In genomic region chr4:134154354-134154753, GRCm38 (mm10) we compare ENCODE assay signal across 21 mouse cellular contexts. TPM values are rescaled to one million over a fixed set of nuclear protein-coding genes. Genes with fewer than 3 reads are reported as not detected.
DNase-seq lines count a peak whose midpoint lies in the region; ATAC-seq and TF ChIP-seq lines count a peak whose summit lies in the region.
"Had no signal": no experiment of that assay in that cellular context is flagged by ENCODE, and none has a peak within 500 bp of the region (broad histone marks: within the 10 kb centered on the region; RNA-seq: fewer than 3 reads in every experiment).

No protein-coding gene starts in this region.

- H3K9me3 ChIP-seq in heart, embryonic 11.5 days (replicated peaks; ENCODE audit: control insufficient read depth, low read length), result no peaks in the 10 kb centered on the region
- H3K9me3 ChIP-seq in heart, embryonic 15.5 days (replicated peaks), result no peaks in the 10 kb centered on the region
- H3K9me3 ChIP-seq: forebrain, embryonic 15.5 days; neural tube, embryonic 12.5 days had no signal

- H3K9ac ChIP-seq in heart, embryonic 11.5 days (ENCODE audit: low read depth, low read length), result no peak overlapping the region
- peak overlapping the region; percentile 68 for H3K9ac ChIP-seq in liver, adult 2 months (ENCODE audit: low read depth, low read length)
- no peak overlapping the region for H3K9ac ChIP-seq in heart, embryonic 15.5 days
- H3K9ac ChIP-seq: forebrain, embryonic 15.5 days; hindbrain, embryonic 14.5 days; neural tube, embryonic 12.5 days had no signal

- peak; percentile 91 for DNase-seq in heart, adult 11 months
- peak; percentile 98 for DNase-seq in liver, adult 2 months (ENCODE audit: extremely low read depth, low read depth, low spot score)
- DNase-seq in liver, result no peak
- no peak for DNase-seq in right cerebral cortex, postnatal 14 days
- no peak for DNase-seq in cerebellum, adult 9-11 months
- DNase-seq: cerebellum, adult 18-20 months; layer of hippocampus, postnatal 36 days; lung, adult 18-20 months; thymus, postnatal 36 days had no signal

- H3K4me1 ChIP-seq in heart, embryonic 11.5 days (ENCODE audit: control insufficient read depth, insufficient read depth, low read length), result peaks cover 8% of the 10 kb centered on the region; the same call in 1 of the 2 replicates
- peaks cover 25% of the 10 kb centered on the region for H3K4me1 ChIP-seq in liver, adult 2 months (ENCODE audit: control insufficient read depth, insufficient read depth, low read length)
- H3K4me1 ChIP-seq in heart, embryonic 15.5 days (replicated peaks), result peaks cover 22% of the 10 kb centered on the region
- H3K4me1 ChIP-seq: forebrain, embryonic 15.5 days; neural tube, embryonic 12.5 days had no signal

- no peak for ATAC-seq in heart, embryonic 11.5 days (replicated peaks; ENCODE audit: insufficient number of reproducible peaks, low FRiP score, low TSS enrichment)
- ATAC-seq in heart, embryonic 15.5 days (replicated peaks; ENCODE audit: insufficient number of reproducible peaks, insufficient read depth, low FRiP score, low read depth), result no peak
- ATAC-seq: forebrain, embryonic 15.5 days; midbrain, embryonic 16.5 days had no signal

- H3K27me3 ChIP-seq in heart, embryonic 11.5 days (ENCODE audit: control insufficient read depth, insufficient read depth, low read length), result no peaks in the 10 kb centered on the region
- H3K27me3 ChIP-seq in liver, adult 2 months (ENCODE audit: control insufficient read depth, insufficient read depth, low read length), result no peaks in the 10 kb centered on the region
- no peaks in the 10 kb centered on the region for H3K27me3 ChIP-seq in heart, embryonic 15.5 days
- H3K27me3 ChIP-seq: forebrain, embryonic 15.5 days; neural tube, embryonic 12.5 days had no signal

- no peak overlapping the region for H3K27ac ChIP-seq in heart, embryonic 11.5 days (ENCODE audit: low read depth, low read length)
- peak overlapping the region; percentile 91 for H3K27ac ChIP-seq in liver, adult 2 months (replicated peaks; ENCODE audit: insufficient read depth, low read depth, low read length)
- peak overlapping the region; percentile 37; the same call in 1 of the 2 replicates for H3K27ac ChIP-seq in heart, embryonic 15.5 days
- H3K27ac ChIP-seq: forebrain, embryonic 15.5 days; hindbrain, embryonic 14.5 days; kidney, postnatal 0 days; macrophage; neural tube, embryonic 12.5 days had no signal

- no peak overlapping the region for H3K4me2 ChIP-seq in heart, embryonic 11.5 days
- H3K4me2 ChIP-seq in heart, embryonic 15.5 days, result no peak overlapping the region
- H3K4me2 ChIP-seq: forebrain, embryonic 15.5 days; hindbrain, embryonic 14.5 days; neural tube, embryonic 12.5 days had no signal

- peaks cover 11% of the 10 kb centered on the region; the same call in 1 of the 2 replicates for H3K36me3 ChIP-seq in heart, embryonic 11.5 days (ENCODE audit: control insufficient read depth, insufficient read depth, low read length)
- H3K36me3 ChIP-seq in liver, adult 2 months (ENCODE audit: control insufficient read depth, insufficient read depth, low read length), result peaks cover 26% of the 10 kb centered on the region
- H3K36me3 ChIP-seq in heart, embryonic 15.5 days, result peaks cover 26% of the 10 kb centered on the region

- TF ChIP-seq POLR2A in liver, adult 2 months (IDR thresholded peaks at IDR 0.05; ENCODE audit: extremely low read depth, insufficient read depth, low read length), result 0 out of 2 replicates have a peak, but pooled peaks have one; percentile 27

- 87% methylated on average over 3 of the region's 3 CpGs for WGBS in heart, embryonic 11.5 days (ENCODE audit: insufficient replicate concordance)
- WGBS in liver, adult 2 months, result 35% methylated on average over 3 of the region's 3 CpGs
- WGBS in heart, embryonic 15.5 days, result 96% methylated on average over 3 of the region's 3 CpGs

- TF ChIP-seq CTCF in liver, adult 2 months (IDR thresholded peaks at IDR 0.05; ENCODE audit: low read depth, low read length), result no peak

- no peak overlapping the region for H3K4me3 ChIP-seq in heart, embryonic 11.5 days (ENCODE audit: low read depth, low read length)
- peak overlapping the region; percentile 63 for H3K4me3 ChIP-seq in liver, adult 2 months (ENCODE audit: insufficient read depth, low read depth, low read length)
- no peak overlapping the region for H3K4me3 ChIP-seq in heart, embryonic 15.5 days
- H3K4me3 ChIP-seq: forebrain, embryonic 15.5 days; neural tube, embryonic 12.5 days had no signal

- H3K79me2 ChIP-seq in liver, adult 2 months (ENCODE audit: control insufficient read depth, insufficient read depth, low read length), result peaks cover 10% of the 10 kb centered on the region; the same call in 1 of the 2 replicates

RNA-seq across cellular contexts. Expression of gene Sh3bgrl3, which starts 25.8 kb away (rescaled TPM):
- polyA plus RNA-seq in heart, embryonic 11.5 days (2014; fragmentation: Nextera tagmentation; extraction: Ambion mirVana), result 179 and 220 TPM in 2 replicates
- total RNA-seq in liver, adult 2 months (2014; rRNA removed), result 6.0 and 10.3 TPM in 2 replicates
- 36.6 and 45.0 TPM in 2 replicates for polyA plus RNA-seq in liver, adult 2 months (2012; rRNA removed)
- polyA plus RNA-seq in heart, embryonic 15.5 days (2015; fragmentation: Nextera tagmentation; extraction: Ambion mirVana), result 174 and 239 TPM in 2 replicates

RNA-seq across cellular contexts. Expression of gene Cep85, which starts 32.6 kb away (rescaled TPM):
- polyA plus RNA-seq in heart, embryonic 11.5 days (2014; fragmentation: Nextera tagmentation; extraction: Ambion mirVana), result 23.1 and 27.9 TPM in 2 replicates
- total RNA-seq in liver, adult 2 months (2014; rRNA removed), result 99.8 and 108 TPM in 2 replicates
- 50.5 and 61.5 TPM in 2 replicates for polyA plus RNA-seq in liver, adult 2 months (2012; rRNA removed)
- polyA plus RNA-seq in heart, embryonic 15.5 days (2015; fragmentation: Nextera tagmentation; extraction: Ambion mirVana), result 38.2 and 42.0 TPM in 2 replicates

RNA-seq across cellular contexts. Expression of gene Gm7534, which starts 48.5 kb away (rescaled TPM):
- not detected in 2 replicates for polyA plus RNA-seq in heart, embryonic 11.5 days (2014; fragmentation: Nextera tagmentation; extraction: Ambion mirVana)
- not detected in 2 replicates for total RNA-seq in liver, adult 2 months (2014; rRNA removed)
- not detected in 2 replicates for polyA plus RNA-seq in liver, adult 2 months (2012; rRNA removed)
- polyA plus RNA-seq in heart, embryonic 15.5 days (2015; fragmentation: Nextera tagmentation; extraction: Ambion mirVana), result not detected in 2 replicates
- total RNA-seq: granulocyte monocyte progenitor cell, adult 5-6 weeks; layer of hippocampus, postnatal 36 days had no signal
- polyA plus RNA-seq: forebrain, embryonic 15.5 days; hindbrain, embryonic 14.5 days; limb, embryonic 11.5 days; macrophage; midbrain, embryonic 16.5 days; neural tube, embryonic 12.5 days; small intestine, adult 2 months; stomach, embryonic 16.5 days had no signal

RNA-seq across cellular contexts. Expression of gene Ubxn11, which starts 52.0 kb away (rescaled TPM):
- 2.0 and 3.2 TPM in 2 replicates for polyA plus RNA-seq in heart, embryonic 11.5 days (2014; fragmentation: Nextera tagmentation; extraction: Ambion mirVana)
- total RNA-seq in liver, adult 2 months (2014; rRNA removed), result 0.09 and 0.34 TPM in 2 replicates
- 0.66 and 1.2 TPM in 2 replicates for polyA plus RNA-seq in liver, adult 2 months (2012; rRNA removed)
- 1.8 and 3.9 TPM in 2 replicates for polyA plus RNA-seq in heart, embryonic 15.5 days (2015; fragmentation: Nextera tagmentation; extraction: Ambion mirVana)

RNA-seq across cellular contexts. Expression of gene Cd52, which starts 59.5 kb away (rescaled TPM):
- 3.9 and 6.2 TPM in 2 replicates for polyA plus RNA-seq in heart, embryonic 11.5 days (2014; fragmentation: Nextera tagmentation; extraction: Ambion mirVana)
- total RNA-seq in liver, adult 2 months (2014; rRNA removed), result 20.0 and 26.8 TPM in 2 replicates
- 7.6 and 10.4 TPM in 2 replicates for polyA plus RNA-seq in liver, adult 2 months (2012; rRNA removed)
- 11.6 and 23.8 TPM in 2 replicates for polyA plus RNA-seq in heart, embryonic 15.5 days (2015; fragmentation: Nextera tagmentation; extraction: Ambion mirVana)

Comparison
In these comparisons a context has a peak if more than half of its experiments do, and no peak if none do; other contexts are left out.
1. DNase-seq: peak in heart, adult 11 months (single experiment) and liver, adult 2 months (single experiment); none in liver (single experiment), right cerebral cortex, postnatal 14 days (single experiment) and cerebellum, adult 9-11 months (single experiment).